Comparison of ENCODE assay signal across 8 mouse cellular contexts in the genomic region with DNA sequence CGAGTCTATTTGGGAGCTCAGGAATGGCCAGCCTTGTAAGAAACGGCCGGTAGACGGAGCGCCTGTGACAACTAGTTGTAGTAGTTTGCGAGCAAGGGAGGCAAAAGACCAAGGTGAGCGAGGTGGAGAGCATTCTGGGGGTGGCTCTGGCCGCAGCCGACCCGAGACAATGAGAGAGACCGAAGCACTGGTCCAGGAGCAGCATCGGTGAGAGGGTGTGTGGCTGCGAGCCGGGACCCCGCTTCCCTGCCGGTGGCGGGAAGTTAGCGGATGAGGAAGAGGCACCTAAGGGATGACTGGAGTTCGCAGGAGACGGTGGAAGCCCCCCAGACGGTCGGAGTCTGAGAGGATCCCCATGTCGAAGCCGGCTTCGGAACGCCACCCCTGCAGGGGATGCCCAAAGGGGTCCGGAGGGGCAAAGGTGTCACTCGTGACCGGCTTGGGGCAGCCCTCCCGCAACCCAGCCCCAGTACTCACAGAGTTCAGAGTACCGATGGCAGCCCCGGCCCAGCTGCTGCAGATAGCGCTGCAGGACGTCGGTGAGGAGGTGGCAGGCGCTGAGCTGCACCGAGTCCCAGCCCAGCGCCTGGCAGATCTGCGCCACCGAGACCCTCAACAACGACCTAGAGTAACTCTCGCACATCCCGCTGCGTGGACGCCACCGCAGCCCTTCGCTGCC. TPM values are rescaled to one million over a fixed set of nuclear protein-coding genes. Genes with fewer than 3 reads are reported as not detected.
DNase-seq lines count a peak whose midpoint lies in the region; ATAC-seq and TF ChIP-seq lines count a peak whose summit lies in the region.

No protein-coding gene starts in this region.

- ATAC-seq in G1E (ENCODE audit: extremely low read depth, insufficient number of reproducible peaks, low FRiP score, poor library complexity, severe bottlenecking) = 0 out of 2 replicates have a peak, but pooled peaks have one; percentile 36
- peak; percentile 68 for ATAC-seq in kidney, embryonic 14.5 days (ENCODE audit: low FRiP score, low TSS enrichment)

- H3K27ac ChIP-seq in heart, embryonic 10.5 days = peak overlapping the region; percentile 92
- no peak overlapping the region for H3K27ac ChIP-seq in kidney, embryonic 14.5 days (ENCODE audit: low read depth, low read length)

- peak overlapping the region; percentile 86 for H3K9ac ChIP-seq in kidney, embryonic 14.5 days (ENCODE audit: low read depth, low read length)

- no peaks in the 10 kb centered on the region for H3K27me3 ChIP-seq in G1E (ENCODE audit: insufficient read depth, low read length)
- H3K27me3 ChIP-seq in heart, embryonic 10.5 days (ENCODE audit: insufficient read depth, poor library complexity, severe bottlenecking) = no peaks in the 10 kb centered on the region
- no peaks in the 10 kb centered on the region for H3K27me3 ChIP-seq in kidney, embryonic 14.5 days (ENCODE audit: control insufficient read depth, insufficient read depth, low read length)

- H3K4me1 ChIP-seq in G1E (ENCODE audit: insufficient read depth, low read depth, low read length) = peaks cover 30% of the 10 kb centered on the region
- peaks cover 12% of the 10 kb centered on the region for H3K4me1 ChIP-seq in heart, embryonic 10.5 days
- peaks cover 10% of the 10 kb centered on the region; the same call in 1 of the 2 replicates for H3K4me1 ChIP-seq in kidney, embryonic 14.5 days (ENCODE audit: control insufficient read depth, insufficient read depth, low read length)

- WGBS in heart, embryonic 10.5 days = under 1% methylated on average over 47 of the region's 47 CpGs
- WGBS in kidney, embryonic 14.5 days = under 1% methylated on average over 47 of the region's 47 CpGs

- peaks cover 27% of the 10 kb centered on the region for H3K36me3 ChIP-seq in G1E (replicated peaks)
- no peaks in the 10 kb centered on the region for H3K36me3 ChIP-seq in heart, embryonic 10.5 days
- H3K36me3 ChIP-seq in kidney, embryonic 14.5 days (ENCODE audit: control insufficient read depth, insufficient read depth, low read length) = no peaks in the 10 kb centered on the region

- H3K4me2 ChIP-seq in kidney, embryonic 14.5 days (replicated peaks; ENCODE audit: low read depth, low read length) = peak overlapping the region; percentile 77

- TF ChIP-seq CTCF in G1E (IDR thresholded peaks at IDR 0.05; ENCODE audit: low read depth, low read length) = no peak

- peak overlapping the region; percentile 87 for H3K4me3 ChIP-seq in G1E (ENCODE audit: low read depth, low read length)
- H3K4me3 ChIP-seq in heart, embryonic 10.5 days = peak overlapping the region; percentile 91
- peak overlapping the region; percentile 96 for H3K4me3 ChIP-seq in kidney, embryonic 14.5 days (ENCODE audit: low read length)

- peak; percentile 37 to 50 for DNase-seq in cerebellum, adult 18-20 months
- no peak for DNase-seq in cerebellum, adult 11-12 months
- DNase-seq in G1E (ENCODE audit: low spot score) = peak; percentile 45
- peak; percentile 29 to 40 for DNase-seq in cerebellum, postnatal 36 days
- DNase-seq in heart, embryonic 10.5 days (ENCODE audit: low spot score) = no peak
- peak; percentile 14 for DNase-seq in lung, postnatal 36 days
- DNase-seq in retina, postnatal 1 day = peak; percentile 39

- H3K9me3 ChIP-seq in G1E (replicated peaks) = no peaks in the 10 kb centered on the region
- H3K9me3 ChIP-seq in heart, embryonic 10.5 days = no peaks in the 10 kb centered on the region
- no peaks in the 10 kb centered on the region for H3K9me3 ChIP-seq in kidney, embryonic 14.5 days (ENCODE audit: control insufficient read depth, low read length)

RNA-seq across cellular contexts. Expression of a gene that starts 0.5 kb away (rescaled TPM):
- total RNA-seq in G1E (2014; fragmentation: Nextera tagmentation) (30.8 and 36.1 TPM in 2 replicates), G1E (2017) (5.5 and 6.4 TPM in 2 replicates)
- 20.6 and 20.8 TPM in 2 replicates for polyA plus RNA-seq in G1E (2012)
- polyA plus RNA-seq in heart, embryonic 10.5 days (2016; fragmentation: Nextera tagmentation; extraction: Ambion mirVana) = 10.2 and 12.2 TPM in 2 replicates
- polyA plus RNA-seq in kidney, embryonic 14.5 days (2014; fragmentation: Nextera tagmentation; extraction: Ambion mirVana) = 13.0 and 18.5 TPM in 2 replicates

RNA-seq across cellular contexts. Expression of a gene that starts 32.4 kb away (rescaled TPM):
- 368 and 432 TPM in 2 replicates for total RNA-seq in G1E (2014; fragmentation: Nextera tagmentation)
- total RNA-seq in G1E (2017) = 488 and 539 TPM in 2 replicates
- polyA plus RNA-seq in G1E (2012) = 23.2 and 34.2 TPM in 2 replicates
- polyA plus RNA-seq in heart, embryonic 10.5 days (2016; fragmentation: Nextera tagmentation; extraction: Ambion mirVana) = 853 and 1,049 TPM in 2 replicates
- polyA plus RNA-seq in kidney, embryonic 14.5 days (2014; fragmentation: Nextera tagmentation; extraction: Ambion mirVana) = 703 and 779 TPM in 2 replicates

RNA-seq across cellular contexts. Expression of a gene that starts 32.5 kb away (rescaled TPM):
- total RNA-seq in G1E (2014; fragmentation: Nextera tagmentation) (25.5 and 35.5 TPM in 2 replicates), G1E (2017) (33.0 and 44.7 TPM in 2 replicates)
- 2.5 and 5.4 TPM in 2 replicates for polyA plus RNA-seq in G1E (2012)
- 22.9 and 30.7 TPM in 2 replicates for polyA plus RNA-seq in heart, embryonic 10.5 days (2016; fragmentation: Nextera tagmentation; extraction: Ambion mirVana)
- polyA plus RNA-seq in kidney, embryonic 14.5 days (2014; fragmentation: Nextera tagmentation; extraction: Ambion mirVana) = 29.9 and 37.9 TPM in 2 replicates

Comparison
In these comparisons a context has a peak if more than half of its experiments do, and no peak if none do; other contexts are left out.
1. DNase-seq: peak in cerebellum, adult 18-20 months (2 of 2), G1E (single experiment), cerebellum, postnatal 36 days (2 of 2), lung, postnatal 36 days (single experiment) and retina, postnatal 1 day (single experiment); none in cerebellum, adult 11-12 months (single experiment) and heart, embryonic 10.5 days (single experiment).
2. RNA of a gene that starts 32.4 kb away (polyA plus RNA-seq): 853 to 1,049 TPM in heart, embryonic 10.5 days and 703 to 779 TPM in kidney, embryonic 14.5 days; 23.2 to 34.2 TPM in G1E; every median in the first group is over 10 times any median in the second.
3. Peak in every context shown above with its lines, with median percentiles within 50 percentile points of each other: H3K4me3 ChIP-seq.